Mouse (Mus musculus): ENCODE measurements around the gene Ntn4. TPM values are rescaled to one million over a fixed set of nuclear protein-coding genes. Genes with fewer than 3 reads are reported as not detected.

Ntn4 gene
- polyA plus RNA-seq, 1 experiment = 6.2 TPM

- Histone ChIP-seq H3K27ac (ENCODE audit: insufficient read depth, low read length) (no peak overlapping the region; the same call in 1 of the 2 replicates), H3K4me1 (ENCODE audit: control insufficient read depth, insufficient read depth, insufficient read length) (peaks cover 7% of the 10 kb centered on the region; the same call in 1 of the 2 replicates), H3K27me3 (ENCODE audit: control insufficient read depth, insufficient read depth, low read length) (peaks cover 13% of the 10 kb centered on the region), H3K4me3 (ENCODE audit: extremely low read depth, insufficient read depth, insufficient read length) (peak overlapping the region; percentile 56), H3K36me3 (ENCODE audit: control insufficient read depth, insufficient read depth, low read length) (no peaks in the 10 kb centered on the region)
- WGBS = under 1% methylated on average over 55 of the region's 73 CpGs
- DNase-seq (ENCODE audit: low read depth in 1 of 2, low spot score in 2 of 2) = no peak
- TF ChIP-seq POLR2A (IDR thresholded peaks at IDR 0.05; ENCODE audit: low read depth, low read length) (no peak), CTCF (IDR thresholded peaks at IDR 0.05; ENCODE audit: extremely low read depth, insufficient read depth, insufficient read length, insufficient replicate concordance) (no peak)
Measured at GRCm38 (mm10) chr10:93640953-93641820, 706 bp downstream of the Ntn4 start.

GRCm38 (mm10) chr10:93641821-93642746 lies 1.6 kb downstream of the Ntn4 start:
- Histone ChIP-seq H3K4me3 (ENCODE audit: extremely low read depth, insufficient read depth, insufficient read length) (peak overlapping the region; percentile 56), H3K4me1 (ENCODE audit: control insufficient read depth, insufficient read depth, insufficient read length) (peaks cover 7% of the 10 kb centered on the region; the same call in 1 of the 2 replicates), H3K27me3 (ENCODE audit: control insufficient read depth, insufficient read depth, low read length) (peaks cover 13% of the 10 kb centered on the region), H3K27ac (ENCODE audit: insufficient read depth, low read length) (no peak overlapping the region), H3K36me3 (ENCODE audit: control insufficient read depth, insufficient read depth, low read length) (no peaks in the 10 kb centered on the region)
- WGBS = 15% methylated on average over 32 of the region's 32 CpGs
- no peak for DNase-seq (ENCODE audit: low read depth in 1 of 2, low spot score in 2 of 2)
- TF ChIP-seq CTCF (IDR thresholded peaks at IDR 0.05; ENCODE audit: extremely low read depth, insufficient read depth, insufficient read length, insufficient replicate concordance) (no peak), POLR2A (IDR thresholded peaks at IDR 0.05; ENCODE audit: low read depth, low read length) (no peak)

- peaks cover 7% of the 10 kb centered on the region; the same call in 1 of the 2 replicates for H3K4me1 ChIP-seq (ENCODE audit: control insufficient read depth, insufficient read depth, insufficient read length)
- DNase-seq (ENCODE audit: low read depth in 1 of 2, low spot score in 2 of 2) = no peak
- no peaks in the 10 kb centered on the region for H3K36me3 ChIP-seq (ENCODE audit: control insufficient read depth, insufficient read depth, low read length)
- H3K27me3 ChIP-seq (ENCODE audit: control insufficient read depth, insufficient read depth, low read length) = peaks cover 13% of the 10 kb centered on the region
- TF ChIP-seq POLR2A (IDR thresholded peaks at IDR 0.05; ENCODE audit: low read depth, low read length) (no peak), CTCF (IDR thresholded peaks at IDR 0.05; ENCODE audit: extremely low read depth, insufficient read depth, insufficient read length, insufficient replicate concordance) (no peak)
- H3K27ac ChIP-seq (ENCODE audit: insufficient read depth, low read length) = no peak overlapping the region
- WGBS = 66% methylated on average over 8 of the region's 8 CpGs
- no peak overlapping the region for H3K4me3 ChIP-seq (ENCODE audit: extremely low read depth, insufficient read depth, insufficient read length)
Measured at GRCm38 (mm10) chr10:93642897-93643296, 2.4 kb downstream of the Ntn4 start.

- H3K36me3 ChIP-seq (ENCODE audit: control insufficient read depth, insufficient read depth, low read length) = no peaks in the 10 kb centered on the region
- H3K4me3 ChIP-seq (ENCODE audit: extremely low read depth, insufficient read depth, insufficient read length) = no peak overlapping the region
- WGBS = 94% methylated on average over 12 of the region's 12 CpGs
- H3K27ac ChIP-seq (ENCODE audit: insufficient read depth, low read length) = no peak overlapping the region
- TF ChIP-seq CTCF (IDR thresholded peaks at IDR 0.05; ENCODE audit: extremely low read depth, insufficient read depth, insufficient read length, insufficient replicate concordance) (no peak), POLR2A (IDR thresholded peaks at IDR 0.05; ENCODE audit: low read depth, low read length) (no peak)
- H3K4me1 ChIP-seq (ENCODE audit: control insufficient read depth, insufficient read depth, insufficient read length) = peaks cover 7% of the 10 kb centered on the region; the same call in 1 of the 2 replicates
- peaks cover 13% of the 10 kb centered on the region for H3K27me3 ChIP-seq (ENCODE audit: control insufficient read depth, insufficient read depth, low read length)
- DNase-seq (ENCODE audit: low read depth in 1 of 2, low spot score in 2 of 2) = no peak
Measured at GRCm38 (mm10) chr10:93644451-93644941, 4.0 kb downstream of the Ntn4 start.

GRCm38 (mm10) chr10:93647655-93648561 lies 7.4 kb downstream of the Ntn4 start:
- Histone ChIP-seq H3K27ac (ENCODE audit: insufficient read depth, low read length) (0 out of 2 replicates have a peak overlapping the region, but pooled peaks have one; percentile 14), H3K27me3 (ENCODE audit: control insufficient read depth, insufficient read depth, low read length) (no peaks in the 10 kb centered on the region), H3K4me1 (ENCODE audit: control insufficient read depth, insufficient read depth, insufficient read length) (no peaks in the 10 kb centered on the region), H3K4me3 (ENCODE audit: extremely low read depth, insufficient read depth, insufficient read length) (no peak overlapping the region), H3K36me3 (ENCODE audit: control insufficient read depth, insufficient read depth, low read length) (no peaks in the 10 kb centered on the region)
- TF ChIP-seq CTCF (IDR thresholded peaks at IDR 0.05; ENCODE audit: extremely low read depth, insufficient read depth, insufficient read length, insufficient replicate concordance) (no peak), POLR2A (IDR thresholded peaks at IDR 0.05; ENCODE audit: low read depth, low read length) (no peak)
- 82% methylated on average over 10 of the region's 10 CpGs for WGBS
- no peak for DNase-seq (ENCODE audit: low read depth in 1 of 2, low spot score in 2 of 2)

Measured in spleen, adult 2 months (tissue).